Mouse (Mus musculus) small intestine, adult 2 months (tissue): ENCODE measurements around the gene Nt5c2.
"Not testable (repeated sequence)": the region's sequence is repeated elsewhere in the genome, so short reads cannot be mapped to it uniquely, and the experiment has no call there.

Experiments used
- CTCF ChIP-seq: fragments of 200-500 bp; IDR thresholded peaks from 2 replicates; pipeline ENCODE4 v1.5.1; 2012; ENCODE audit warnings: low read depth, mild to moderate bottlenecking, control low read depth, inconsistent platforms, low read length, moderate library complexity, mixed read lengths; ENCODE audit not compliant: insufficient replicate concordance, insufficient read length; ENCODE audit errors: extremely low read depth
- POLR2A ChIP-seq: fragments of 200-500 bp; IDR thresholded peaks from 2 replicates; pipeline ENCODE4 v1.6.1; 2012; ENCODE audit warnings: low read depth, mild to moderate bottlenecking, control low read depth, inconsistent platforms, low read length, moderate library complexity

DNA sequence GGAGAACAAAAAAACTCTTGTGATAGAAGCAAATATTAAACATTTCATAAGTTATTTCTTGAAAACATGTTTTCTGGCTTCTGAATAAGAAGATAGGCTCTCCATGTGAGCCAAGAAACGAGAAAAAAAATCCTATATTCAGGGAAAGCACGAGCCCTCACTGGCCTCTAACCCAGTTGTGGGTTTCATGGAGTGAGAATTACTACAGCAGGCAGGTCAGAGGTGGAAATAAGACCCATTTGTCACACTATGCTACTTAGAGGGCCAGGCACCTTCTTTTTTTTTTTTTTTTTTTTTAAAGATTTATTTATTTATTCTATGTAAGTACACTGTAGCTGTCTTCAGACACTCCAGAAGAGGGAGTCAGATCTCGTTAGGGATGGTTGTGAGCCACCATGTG, 14.6 kb downstream of the Nt5c2 start:
- TF ChIP-seq CTCF, POLR2A: not testable (repeated sequence)
